Mouse (Mus musculus) liver, adult 2 months (tissue): ENCODE results near the gene Nudcd3.

Experiments
- CTCF ChIP-seq: fragments of 200-500 bp; IDR thresholded peaks from 2 replicates; pipeline ENCODE4 v1.5.1; 2011; ENCODE audit warnings: low read depth, low read length, control low read depth
- POLR2A ChIP-seq: fragments of 200-500 bp; IDR thresholded peaks from 2 replicates; pipeline ENCODE4 v1.6.1; 2011; ENCODE audit warnings: low read length, control low read depth; ENCODE audit not compliant: insufficient read depth; ENCODE audit errors: extremely low read depth

DNA sequence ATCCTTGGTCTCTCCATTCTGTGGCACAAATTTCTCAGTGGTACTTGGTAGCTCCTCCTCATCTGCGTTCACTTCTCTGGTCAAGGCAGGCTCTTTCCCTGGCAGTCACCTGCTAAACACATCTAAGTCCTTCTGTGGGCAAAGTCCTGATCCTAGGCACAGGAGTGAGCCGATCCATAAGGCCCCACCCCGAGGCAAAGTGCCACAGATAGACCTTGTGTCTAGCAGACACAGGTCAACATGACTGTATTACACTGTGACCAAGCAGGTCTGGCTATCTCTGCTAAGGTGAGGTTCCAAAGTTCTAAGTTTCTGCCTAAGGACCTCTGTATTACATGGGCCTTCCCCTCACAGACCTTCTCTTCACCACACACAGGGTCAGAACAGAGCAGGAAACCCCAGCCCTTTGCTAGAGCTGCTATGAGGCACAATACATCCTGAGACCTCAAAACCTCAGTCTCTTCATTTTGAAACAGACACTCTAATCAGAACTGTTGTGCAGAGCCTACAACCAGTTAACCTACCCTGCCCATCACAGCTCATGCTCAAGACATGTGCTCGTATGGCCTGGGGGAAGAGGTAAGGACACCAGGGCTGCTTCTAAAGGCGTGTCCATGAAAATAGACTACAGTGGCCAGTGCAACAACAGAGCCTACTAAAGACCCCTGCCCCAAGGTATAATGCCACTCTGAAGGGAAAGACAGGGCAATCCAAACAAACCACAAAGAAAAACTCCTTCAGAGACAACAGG, 88.3 kb downstream of the Nudcd3 start:
- no peak for TF ChIP-seq POLR2A
- TF ChIP-seq CTCF = no peak
